Mouse (Mus musculus) fat pad, adult 2 months (tissue): ENCODE data around the gene Rsu1.
"Not testable (repeated sequence)": the region's sequence is repeated elsewhere in the genome, so short reads cannot be mapped to it uniquely, and the experiment has no call there.

Experiments used
- DNase-seq: peaks from one replicate; pipeline ENCODE4 v3.0.0-alpha.2; 2011; ENCODE audit warnings: low read depth, low spot score; ENCODE audit errors: extremely low read depth

The Rsu1 gene

GRCm38 (mm10) chr2:13226031-13226430 is 45.2 kb downstream of the Rsu1 start:
- no peak for DNase-seq

- no peak for DNase-seq
Observed at GRCm38 (mm10) chr2:13224546-13224945, 46.7 kb downstream of the Rsu1 start.

- no peak for DNase-seq
Observed at GRCm38 (mm10) chr2:13223451-13223850, 47.8 kb downstream of the Rsu1 start.

- DNase-seq, result no peak
Observed at GRCm38 (mm10) chr2:13220141-13220540, 51.1 kb downstream of the Rsu1 start.

GRCm38 (mm10) chr2:13218112-13218511 is 53.1 kb downstream of the Rsu1 start:
- DNase-seq, result no peak

- DNase-seq, result no peak
Observed at GRCm38 (mm10) chr2:13206825-13207224, 64.4 kb downstream of the Rsu1 start.

GRCm38 (mm10) chr2:13206367-13206766 is 64.8 kb downstream of the Rsu1 start:
- DNase-seq, result no peak

- DNase-seq, result no peak
Observed at GRCm38 (mm10) chr2:13202805-13203475, 68.3 kb downstream of the Rsu1 start.

GRCm38 (mm10) chr2:13199713-13200112 is 71.5 kb downstream of the Rsu1 start:
- DNase-seq, result no peak

GRCm38 (mm10) chr2:13199033-13199432 is 72.2 kb downstream of the Rsu1 start:
- DNase-seq, result no peak

GRCm38 (mm10) chr2:13195540-13195939 is 75.7 kb downstream of the Rsu1 start:
- DNase-seq, result no peak

- DNase-seq, result no peak
Observed at GRCm38 (mm10) chr2:13192157-13192556, 79.1 kb downstream of the Rsu1 start.

GRCm38 (mm10) chr2:13190767-13191166 is 80.4 kb downstream of the Rsu1 start:
- no peak for DNase-seq

GRCm38 (mm10) chr2:13188831-13189495 is 82.3 kb downstream of the Rsu1 start:
- DNase-seq, result peak; percentile 43

- no peak for DNase-seq
Observed at GRCm38 (mm10) chr2:13183124-13183523, 88.1 kb downstream of the Rsu1 start.

- DNase-seq, result not testable (repeated sequence)
Observed at GRCm38 (mm10) chr2:13181899-13182298, 89.3 kb downstream of the Rsu1 start.

- no peak for DNase-seq
Observed at GRCm38 (mm10) chr2:13177698-13178395, 93.4 kb downstream of the Rsu1 start.

- DNase-seq, result no peak
Observed at GRCm38 (mm10) chr2:13176304-13176620, 95.0 kb downstream of the Rsu1 start.

- no peak for DNase-seq
Observed at GRCm38 (mm10) chr2:13175536-13176303, 95.5 kb downstream of the Rsu1 start.

GRCm38 (mm10) chr2:13174461-13174860 is 96.8 kb downstream of the Rsu1 start:
- no peak for DNase-seq

- DNase-seq, result no peak
Observed at GRCm38 (mm10) chr2:13170651-13171050, 100.6 kb downstream of the Rsu1 start.
